Mouse (Mus musculus) megakaryocyte, embryonic 14.5 days (primary cell): ENCODE measurements around the gene Gm10719. TPM values are rescaled to one million over a fixed set of nuclear protein-coding genes. Genes with fewer than 3 reads are reported as not detected.

Source experiments
- polyA plus RNA-seq: library from polyadenylated mRNA; stranded (reverse); fragments of >175 nt; gene quantifications from 2 replicates; pipeline ENCODE4 v1.2.3, GENCODE M21; 2012; ENCODE audit warnings: low replicate concordance; ENCODE audit not compliant: insufficient read depth

The Gm10719 gene
- polyA plus RNA-seq, 1 experiment, result 9.8 TPM

Other genes starting within 250 kb of the Gm10719 start
- 17.7 TPM in 1 of 2 replicates, not detected in the other for gene Gm10722, start 16.5 kb upstream of the Gm10719 start, polyA plus RNA-seq
- gene Gm11168, start 14.1 kb upstream of the Gm10719 start, polyA plus RNA-seq, result 1.2 and 11.0 TPM in 2 replicates
- 1.3 and 17.4 TPM in 2 replicates for gene Gm10721, start 4.3 kb upstream of the Gm10719 start, polyA plus RNA-seq
- gene Gm10720, start 1.8 kb upstream of the Gm10719 start, polyA plus RNA-seq, result 1.1 and 3.0 TPM in 2 replicates
- gene Gm10718, start 6.1 kb downstream of the Gm10719 start, polyA plus RNA-seq, result 18.3 and 195 TPM in 2 replicates
- gene Gm10717, start 8.0 kb downstream of the Gm10719 start, polyA plus RNA-seq, result 1.6 and 23.0 TPM in 2 replicates
- gene Gm17535, start 17.2 kb downstream of the Gm10719 start, polyA plus RNA-seq, result 0.16 and 4.3 TPM in 2 replicates
- not detected in 2 replicates for gene Gm10715, start 19.5 kb downstream of the Gm10719 start, polyA plus RNA-seq